Comparison of ENCODE assay signal across 9 mouse cellular contexts in genomic region chr13:97938596-97939297, GRCm38 (mm10).
DNase-seq lines count a peak whose midpoint lies in the region; ATAC-seq and TF ChIP-seq lines count a peak whose summit lies in the region.
"Had no signal": no experiment of that assay in that cellular context is flagged by ENCODE, and none has a peak within 500 bp of the region (broad histone marks: within the 10 kb centered on the region; RNA-seq: fewer than 3 reads in every experiment).

No protein-coding gene starts in this region.

- peak; percentile 56 for DNase-seq in c-Kit-negative CD71-positive TER-119-positive erythroid progenitor cells, embryonic 14.5 days (ENCODE audit: low read depth, low spot score)
- DNase-seq in forebrain, embryonic 11.5 days (ENCODE audit: low spot score), result peak; percentile 96
- DNase-seq in heart, postnatal 36 days, result peak; percentile 90 to 96
- DNase-seq in layer of hippocampus, adult 11-12 months (ENCODE audit: low spot score), result peak; percentile 93
- peak; percentile 57 for DNase-seq in ovary, adult 18-20 months (ENCODE audit: low spot score)
- DNase-seq in thymus, postnatal 0 days (ENCODE audit: low spot score), result peak; percentile 91

- no peak for TF ChIP-seq EP300 in ES-Bruce4 (IDR thresholded peaks at IDR 0.05; ENCODE audit: insufficient read depth, low read depth, low read length)

- H3K9ac ChIP-seq in ES-Bruce4 (ENCODE audit: low read depth, poor library complexity, severe bottlenecking), result no peak overlapping the region
- no peak overlapping the region for H3K9ac ChIP-seq in forebrain, embryonic 11.5 days (ENCODE audit: low read length)
- no peak overlapping the region for H3K9ac ChIP-seq in lung, embryonic 15.5 days
- H3K9ac ChIP-seq: liver, embryonic 15.5 days had no signal

- H3K4me2 ChIP-seq in forebrain, embryonic 11.5 days (ENCODE audit: low read depth, low read length, severe bottlenecking), result no peak overlapping the region
- no peak overlapping the region for H3K4me2 ChIP-seq in lung, embryonic 15.5 days
- H3K4me2 ChIP-seq: liver, embryonic 15.5 days had no signal

- no peaks in the 10 kb centered on the region for H3K9me3 ChIP-seq in ES-Bruce4 (replicated peaks; ENCODE audit: control insufficient read depth, insufficient read depth, low read length, poor library complexity, severe bottlenecking)
- H3K9me3 ChIP-seq in forebrain, embryonic 11.5 days (ENCODE audit: control insufficient read depth, low read length), result no peaks in the 10 kb centered on the region
- no peaks in the 10 kb centered on the region for H3K9me3 ChIP-seq in lung, embryonic 15.5 days
- H3K9me3 ChIP-seq: liver, embryonic 15.5 days had no signal

- intact Hi-C loops in heart, postnatal 36 days (cut with DNase I), result loop anchor here (1.0 to 10.0 kb wide), 6 partner anchors 81 to 703 kb away; no protein-coding TSS in a partner anchor

- peak; percentile 91 for TF ChIP-seq CTCF in ES-Bruce4 (IDR thresholded peaks at IDR 0.05; ENCODE audit: low read depth, low read length)

- no peak for TF ChIP-seq POLR2A in ES-Bruce4 (IDR thresholded peaks at IDR 0.05; ENCODE audit: insufficient read depth, low read length)

- peaks cover 3% of the 10 kb centered on the region for H3K4me1 ChIP-seq in ES-Bruce4 (ENCODE audit: control insufficient read depth, insufficient read depth, low read length)
- H3K4me1 ChIP-seq in forebrain, embryonic 11.5 days (replicated peaks; ENCODE audit: control insufficient read depth, insufficient read depth, low read length), result no peaks in the 10 kb centered on the region
- H3K4me1 ChIP-seq in lung, embryonic 15.5 days, result no peaks in the 10 kb centered on the region; the same call in 1 of the 2 replicates
- H3K4me1 ChIP-seq: liver, embryonic 15.5 days had no signal

- peak; percentile 56; the same call in 1 of the 2 replicates for ATAC-seq in forebrain, embryonic 11.5 days (replicated peaks; ENCODE audit: low FRiP score)
- ATAC-seq in lung, embryonic 15.5 days (ENCODE audit: borderline replicate concordance, extremely low read depth, low FRiP score, low TSS enrichment), result peak; percentile 35; the same call in 1 of the 2 replicates

- WGBS in forebrain, embryonic 11.5 days, result 34% methylated on average over 18 of the region's 18 CpGs
- 27% methylated on average over 18 of the region's 18 CpGs for WGBS in lung, embryonic 15.5 days

- no peak overlapping the region for H3K4me3 ChIP-seq in ES-Bruce4 (ENCODE audit: low read depth, low read length)
- H3K4me3 ChIP-seq in forebrain, embryonic 11.5 days (ENCODE audit: low read depth, low read length), result no peak overlapping the region
- H3K4me3 ChIP-seq in lung, embryonic 15.5 days, result no peak overlapping the region
- H3K4me3 ChIP-seq: liver, embryonic 15.5 days had no signal

- no peaks in the 10 kb centered on the region for H3K36me3 ChIP-seq in ES-Bruce4 (ENCODE audit: control insufficient read depth, insufficient read depth, low read length, poor library complexity, severe bottlenecking)
- no peaks in the 10 kb centered on the region for H3K36me3 ChIP-seq in forebrain, embryonic 11.5 days (ENCODE audit: control insufficient read depth, insufficient read depth, low read length)
- H3K36me3 ChIP-seq in lung, embryonic 15.5 days, result no peaks in the 10 kb centered on the region
- H3K36me3 ChIP-seq: liver, embryonic 15.5 days had no signal

- no peaks in the 10 kb centered on the region for H3K27me3 ChIP-seq in ES-Bruce4 (ENCODE audit: control insufficient read depth, insufficient read depth, low read length, poor library complexity, severe bottlenecking)
- no peaks in the 10 kb centered on the region for H3K27me3 ChIP-seq in forebrain, embryonic 11.5 days (ENCODE audit: control insufficient read depth, insufficient read depth, low read length)
- H3K27me3 ChIP-seq in lung, embryonic 15.5 days, result no peaks in the 10 kb centered on the region
- H3K27me3 ChIP-seq: liver, embryonic 15.5 days had no signal

- no peak overlapping the region for H3K27ac ChIP-seq in ES-Bruce4 (ENCODE audit: insufficient read depth, low read length)
- no peak overlapping the region for H3K27ac ChIP-seq in forebrain, embryonic 11.5 days (ENCODE audit: low read depth, low read length)
- no peak overlapping the region for H3K27ac ChIP-seq in lung, embryonic 15.5 days
- H3K27ac ChIP-seq: liver, embryonic 15.5 days had no signal
